Mouse (Mus musculus) hindbrain, embryonic 15.5 days (tissue): Measurements from ENCODE around the gene Dbx2. TPM values are rescaled to one million over a fixed set of nuclear protein-coding genes. Genes with fewer than 3 reads are reported as not detected.

ENCODE experiments used
- ATAC-seq: fragments of 200-750 bp; cut with Nextera tagmentation; 2 replicates; pipeline ENCODE4 v1.8.0; 2017; ENCODE audit warnings: low read depth, moderate number of reproducible peaks, moderate TSS enrichment; ENCODE audit not compliant: low FRiP score
- H3K27ac ChIP-seq: fragments of 300-500 bp; sonication (generic); replicated peaks from 2 replicates; pipeline ENCODE4 v1.5.1; 2015; ENCODE audit warnings: mild to moderate bottlenecking, inconsistent platforms
- H3K27me3 ChIP-seq: fragments of 300-500 bp; sonication (generic); 2 replicates; pipeline ENCODE4 v1.6.1; 2015; ENCODE audit warnings: control low read depth, inconsistent platforms
- H3K36me3 ChIP-seq: fragments of 300-500 bp; sonication (generic); 2 replicates; pipeline ENCODE4 v1.6.1; 2015; ENCODE audit warnings: control low read depth, inconsistent platforms
- H3K4me1 ChIP-seq: fragments of 300-500 bp; sonication (generic); replicated peaks from 2 replicates; pipeline ENCODE4 v1.6.1; 2015; ENCODE audit warnings: control low read depth, inconsistent platforms
- H3K4me2 ChIP-seq: fragments of 300-500 bp; sonication (generic); 2 replicates; pipeline ENCODE4 v1.6.1; 2015; ENCODE audit warnings: moderate library complexity, mild to moderate bottlenecking, inconsistent platforms
- H3K4me3 ChIP-seq: fragments of 300-500 bp; sonication (generic); 2 replicates; pipeline ENCODE4 v1.5.1; 2015; ENCODE audit warnings: mild to moderate bottlenecking, inconsistent platforms
- H3K9ac ChIP-seq: fragments of 300-500 bp; sonication (generic); 2 replicates; pipeline ENCODE4 v1.6.1; 2015; ENCODE audit warnings: inconsistent platforms
- H3K9me3 ChIP-seq: fragments of 300-500 bp; sonication (generic); 2 replicates; pipeline ENCODE4 v1.6.1; 2016; ENCODE audit warnings: control low read depth, inconsistent platforms
- WGBS: fragments of 180-500 bp; shearing (Covaris S2); methylation state at CpG from one replicate; pipeline ENCODE4 v1.1.7; 2015; 5-methylcytosine and 5-hydroxymethylcytosine counted together
- polyA plus RNA-seq: library from polyadenylated mRNA; unstranded; fragments of >200 nt; fragmentation: Nextera tagmentation; extraction: Ambion mirVana; gene quantifications from 2 replicates; pipeline ENCODE4 v1.2.1, GENCODE M21; 2015

Dbx2 gene
- polyA plus RNA-seq, 1 experiment from 2014 or later, result 10.7 TPM

GRCm38 (mm10) chr15:95660368-95660767 is 4.6 kb upstream of the Dbx2 start:
- no peaks in the 10 kb centered on the region for H3K9me3 ChIP-seq
- ATAC-seq, result no peak
- no peak overlapping the region for H3K4me2 ChIP-seq
- no peak overlapping the region for H3K4me3 ChIP-seq
- no peaks in the 10 kb centered on the region for H3K4me1 ChIP-seq
- 87% methylated on average over 5 of the region's 5 CpGs for WGBS
- peaks cover 35% of the 10 kb centered on the region for H3K27me3 ChIP-seq
- H3K27ac ChIP-seq, result no peak overlapping the region
- H3K9ac ChIP-seq, result no peak overlapping the region
- no peaks in the 10 kb centered on the region for H3K36me3 ChIP-seq

GRCm38 (mm10) chr15:95654211-95654897 is 1.4 kb downstream of the Dbx2 start:
- WGBS, result under 1% methylated on average over 48 of the region's 49 CpGs
- H3K4me2 ChIP-seq, result peak overlapping the region; percentile 78
- H3K9me3 ChIP-seq, result no peaks in the 10 kb centered on the region
- H3K36me3 ChIP-seq, result no peaks in the 10 kb centered on the region
- peaks cover 14% of the 10 kb centered on the region for H3K4me1 ChIP-seq
- ATAC-seq, result no peak
- H3K27ac ChIP-seq, result no peak overlapping the region
- H3K27me3 ChIP-seq, result peaks cover 76% of the 10 kb centered on the region
- peak overlapping the region; percentile 40 for H3K4me3 ChIP-seq
- peak overlapping the region; percentile 40 for H3K9ac ChIP-seq

- H3K9ac ChIP-seq, result peak overlapping the region; percentile 40
- WGBS, result 1% methylated on average over 6 of the region's 6 CpGs
- H3K9me3 ChIP-seq, result no peaks in the 10 kb centered on the region
- no peaks in the 10 kb centered on the region for H3K36me3 ChIP-seq
- H3K4me2 ChIP-seq, result peak overlapping the region; percentile 78
- peaks cover 14% of the 10 kb centered on the region for H3K4me1 ChIP-seq
- no peak overlapping the region for H3K27ac ChIP-seq
- ATAC-seq, result no peak
- H3K27me3 ChIP-seq, result peaks cover 76% of the 10 kb centered on the region
- peak overlapping the region; percentile 40 for H3K4me3 ChIP-seq
These were observed 1.9 kb downstream of the Dbx2 start for GRCm38 (mm10) chr15:95653812-95654210.

GRCm38 (mm10) chr15:95652898-95653707 is 2.7 kb downstream of the Dbx2 start:
- Histone ChIP-seq H3K4me2 (no peak overlapping the region), H3K9ac (no peak overlapping the region)

GRCm38 (mm10) chr15:95651824-95652223 is 3.9 kb downstream of the Dbx2 start:
- H3K9me3 ChIP-seq, result no peaks in the 10 kb centered on the region
- no peak overlapping the region for H3K4me2 ChIP-seq
- H3K27me3 ChIP-seq, result peaks cover 80% of the 10 kb centered on the region
- H3K36me3 ChIP-seq, result no peaks in the 10 kb centered on the region
- 4% methylated on average over 3 of the region's 3 CpGs for WGBS
- no peak overlapping the region for H3K27ac ChIP-seq
- ATAC-seq, result no peak
- H3K9ac ChIP-seq, result no peak overlapping the region
- H3K4me1 ChIP-seq, result peaks cover 14% of the 10 kb centered on the region
- H3K4me3 ChIP-seq, result no peak overlapping the region

More at GRCm38 (mm10) chr15:95652898-95653707, 2.7 kb downstream of the Dbx2 start:
- Histone ChIP-seq H3K27ac (no peak overlapping the region), H3K4me1 (peaks cover 14% of the 10 kb centered on the region), H3K4me3 (peak overlapping the region; percentile 40), H3K36me3 (no peaks in the 10 kb centered on the region), H3K9me3 (no peaks in the 10 kb centered on the region), H3K27me3 (peaks cover 76% of the 10 kb centered on the region)
- 3% methylated on average over 23 of the region's 23 CpGs for WGBS
- no peak for ATAC-seq

GRCm38 (mm10) chr15:95643505-95644029 is 12.2 kb downstream of the Dbx2 start:
- peaks cover 84% of the 10 kb centered on the region for H3K27me3 ChIP-seq

GRCm38 (mm10) chr15:95640347-95640746 is 15.4 kb downstream of the Dbx2 start:
- no peak overlapping the region for H3K27ac ChIP-seq
- H3K9me3 ChIP-seq, result no peaks in the 10 kb centered on the region
- peaks cover 83% of the 10 kb centered on the region for H3K27me3 ChIP-seq
- H3K4me3 ChIP-seq, result no peak overlapping the region
- H3K4me1 ChIP-seq, result peaks cover 18% of the 10 kb centered on the region; the same call in 1 of the 2 replicates
- H3K4me2 ChIP-seq, result peak overlapping the region; percentile 36
- H3K9ac ChIP-seq, result no peak overlapping the region
- WGBS, result 6% methylated on average over 11 of the region's 11 CpGs
- peak; percentile 48; the same call in 1 of the 2 replicates for ATAC-seq
- H3K36me3 ChIP-seq, result no peaks in the 10 kb centered on the region

More at GRCm38 (mm10) chr15:95643505-95644029, 12.2 kb downstream of the Dbx2 start:
- H3K4me3 ChIP-seq, result no peak overlapping the region
- H3K9ac ChIP-seq, result no peak overlapping the region
- H3K9me3 ChIP-seq, result no peaks in the 10 kb centered on the region
- H3K27ac ChIP-seq, result no peak overlapping the region
- no peaks in the 10 kb centered on the region for H3K36me3 ChIP-seq
- peaks cover 18% of the 10 kb centered on the region; the same call in 1 of the 2 replicates for H3K4me1 ChIP-seq
- no peak overlapping the region for H3K4me2 ChIP-seq
- 41% methylated on average over 15 of the region's 15 CpGs for WGBS
- ATAC-seq, result no peak

GRCm38 (mm10) chr15:95639829-95640134 is 16.0 kb downstream of the Dbx2 start:
- H3K27me3 ChIP-seq, result peaks cover 83% of the 10 kb centered on the region
- peaks cover 18% of the 10 kb centered on the region; the same call in 1 of the 2 replicates for H3K4me1 ChIP-seq
- 0 out of 2 replicates have a peak overlapping the region, but pooled peaks have one; percentile 11 for H3K4me3 ChIP-seq
- no peaks in the 10 kb centered on the region for H3K9me3 ChIP-seq
- 18% methylated on average over 9 of the region's 9 CpGs for WGBS
- peak overlapping the region; percentile 36 for H3K4me2 ChIP-seq
- no peak overlapping the region for H3K27ac ChIP-seq
- no peaks in the 10 kb centered on the region for H3K36me3 ChIP-seq
- no peak overlapping the region for H3K9ac ChIP-seq
- ATAC-seq, result no peak

GRCm38 (mm10) chr15:95639115-95639828 is 16.5 kb downstream of the Dbx2 start:
- Histone ChIP-seq H3K36me3 (no peaks in the 10 kb centered on the region), H3K4me1 (peaks cover 18% of the 10 kb centered on the region; the same call in 1 of the 2 replicates), H3K4me3 (0 out of 2 replicates have a peak overlapping the region, but pooled peaks have one; percentile 11), H3K9me3 (no peaks in the 10 kb centered on the region), H3K4me2 (peak overlapping the region; percentile 36), H3K27me3 (peaks cover 83% of the 10 kb centered on the region), H3K27ac (no peak overlapping the region), H3K9ac (no peak overlapping the region)
- ATAC-seq, result no peak
- WGBS, result 14% methylated on average over 20 of the region's 20 CpGs

- Histone ChIP-seq H3K27me3 (no peaks in the 10 kb centered on the region), H3K9me3 (no peaks in the 10 kb centered on the region), H3K36me3 (no peaks in the 10 kb centered on the region), H3K9ac (no peak overlapping the region), H3K4me1 (no peaks in the 10 kb centered on the region), H3K27ac (no peak overlapping the region), H3K4me2 (no peak overlapping the region), H3K4me3 (no peak overlapping the region)
- 81% methylated on average over 4 of the region's 4 CpGs for WGBS
- no peak for ATAC-seq
These were observed 31.4 kb downstream of the Dbx2 start for GRCm38 (mm10) chr15:95624396-95624795.

GRCm38 (mm10) chr15:95622797-95623196 is 33.0 kb downstream of the Dbx2 start:
- Histone ChIP-seq H3K9me3 (no peaks in the 10 kb centered on the region), H3K4me3 (no peak overlapping the region), H3K4me1 (no peaks in the 10 kb centered on the region), H3K27ac (no peak overlapping the region), H3K36me3 (no peaks in the 10 kb centered on the region), H3K27me3 (no peaks in the 10 kb centered on the region), H3K4me2 (no peak overlapping the region), H3K9ac (no peak overlapping the region)
- no peak for ATAC-seq
- WGBS, result 83% methylated on average over 8 of the region's 8 CpGs
